Mouse (Mus musculus) hindbrain, embryonic 11.5 days (tissue): ENCODE data around the gene Crebzf. TPM values are rescaled to one million over a fixed set of nuclear protein-coding genes. Genes with fewer than 3 reads are reported as not detected.
A peak's percentile ranks its signal among the peaks of the same experiment; 100 is the strongest.

Experiments
- ATAC-seq: fragments of 200-750 bp; cut with Nextera tagmentation; 2 replicates; pipeline ENCODE4 v1.8.0; 2017; ENCODE audit warnings: mild to moderate bottlenecking, moderate TSS enrichment, moderate library complexity; ENCODE audit not compliant: low FRiP score
- DNase-seq: peaks from one replicate; pipeline ENCODE4 v3.0.0-alpha.2; 2015; ENCODE audit warnings: low spot score
- H3K27ac ChIP-seq: fragments of 300-500 bp; sonication (generic); 2 replicates; pipeline ENCODE4 v1.5.1; 2014; ENCODE audit warnings: mild to moderate bottlenecking, low read depth, low read length
- H3K27me3 ChIP-seq: fragments of 300-500 bp; sonication (generic); 2 replicates; pipeline ENCODE4 v1.6.1; 2014; ENCODE audit warnings: mild to moderate bottlenecking, low read length, moderate library complexity, mixed read lengths; ENCODE audit not compliant: control insufficient read depth, insufficient read depth
- H3K36me3 ChIP-seq: fragments of 300-500 bp; sonication (generic); 2 replicates; pipeline ENCODE4 v1.6.1; 2014; ENCODE audit warnings: mild to moderate bottlenecking, low read length, moderate library complexity, mixed read lengths; ENCODE audit not compliant: control insufficient read depth, insufficient read depth
- H3K4me1 ChIP-seq: fragments of 300-500 bp; sonication (generic); replicated peaks from 2 replicates; pipeline ENCODE4 v1.6.1; 2014; ENCODE audit warnings: low read length, mixed read lengths; ENCODE audit not compliant: control insufficient read depth, insufficient read depth
- H3K4me2 ChIP-seq: fragments of 300-500 bp; sonication (generic); replicated peaks from 2 replicates; pipeline ENCODE4 v1.6.1; 2014; ENCODE audit warnings: mild to moderate bottlenecking, low read depth, low read length
- H3K4me3 ChIP-seq: fragments of 300-500 bp; sonication (generic); 2 replicates; pipeline ENCODE4 v1.5.1; 2014; ENCODE audit warnings: low read depth, low read length
- H3K9ac ChIP-seq: fragments of 300-500 bp; sonication (generic); 2 replicates; pipeline ENCODE4 v1.6.1; 2014; ENCODE audit warnings: low read depth, low read length
- H3K9me3 ChIP-seq: fragments of 300-500 bp; sonication (generic); 2 replicates; pipeline ENCODE4 v1.6.1; 2016; ENCODE audit warnings: low read length; ENCODE audit not compliant: control insufficient read depth
- WGBS: fragments of 180-500 bp; shearing (Covaris S2); extraction: QIAGEN DNeasy Blood & Tissue Kit; methylation state at CpG from one replicate; pipeline ENCODE4 v1.1.7; 2014; 5-methylcytosine and 5-hydroxymethylcytosine counted together
- polyA plus RNA-seq: library from polyadenylated mRNA; unstranded; fragments of >200 nt; fragmentation: Nextera tagmentation; extraction: Ambion mirVana; gene quantifications from 2 replicates; pipeline ENCODE4 v1.2.1, GENCODE M21; 2014

Gene Crebzf
- polyA plus RNA-seq, 1 experiment from 2014 or later = 48.8 TPM

DNA sequence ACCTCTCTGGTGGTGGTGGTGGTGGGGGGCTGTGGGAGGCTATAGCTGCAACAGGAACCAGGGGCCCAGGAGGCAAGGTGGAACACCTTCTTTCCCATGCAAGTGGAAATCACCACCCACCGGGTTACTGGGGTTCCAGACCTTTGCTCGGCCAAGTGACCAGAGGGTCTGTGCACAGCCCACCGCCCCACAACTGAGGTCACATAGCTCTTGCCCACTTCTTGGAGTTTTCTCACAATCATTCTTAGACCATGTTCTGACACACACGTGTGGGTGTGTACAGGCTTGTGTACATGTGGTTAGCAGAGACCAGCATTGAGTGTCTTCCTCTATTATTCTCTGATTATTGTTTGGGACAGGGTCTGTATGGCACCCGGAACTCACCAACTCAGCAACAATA is 18.9 kb downstream of the Crebzf start:
- H3K36me3 ChIP-seq = no peaks in the 10 kb centered on the region
- H3K4me2 ChIP-seq = no peak overlapping the region
- no peaks in the 10 kb centered on the region for H3K9me3 ChIP-seq
- ATAC-seq = no peak
- no peak overlapping the region for H3K27ac ChIP-seq
- no peaks in the 10 kb centered on the region for H3K4me1 ChIP-seq
- no peak overlapping the region for H3K9ac ChIP-seq
- 94% methylated on average over 5 of the region's 5 CpGs for WGBS
- no peak for DNase-seq
- no peaks in the 10 kb centered on the region for H3K27me3 ChIP-seq
- H3K4me3 ChIP-seq = no peak overlapping the region

DNA sequence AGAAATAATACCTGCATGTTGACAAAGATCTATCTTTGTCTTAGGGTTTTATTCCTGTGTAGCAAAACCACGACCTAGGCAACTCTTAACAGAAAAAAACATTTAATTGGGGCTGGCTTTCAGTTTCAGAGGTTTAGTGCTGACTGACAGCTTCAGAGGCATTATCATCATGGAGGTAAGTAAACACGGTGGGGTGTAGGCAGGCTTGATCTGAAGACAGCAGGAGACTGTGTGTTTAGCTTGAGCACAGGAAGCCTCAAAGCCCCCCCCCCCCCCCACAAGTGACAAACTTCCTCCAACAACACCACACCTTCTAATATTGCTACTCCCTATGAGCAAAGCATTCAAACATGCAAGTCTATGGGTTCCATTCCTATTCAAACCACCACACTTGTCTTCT is 31.0 kb downstream of the Crebzf start:
- WGBS = 67% methylated on average over 2 of the region's 2 CpGs
- Histone ChIP-seq H3K9me3 (no peaks in the 10 kb centered on the region), H3K27me3 (no peaks in the 10 kb centered on the region), H3K9ac (no peak overlapping the region), H3K36me3 (no peaks in the 10 kb centered on the region), H3K4me3 (no peak overlapping the region), H3K4me1 (no peaks in the 10 kb centered on the region), H3K27ac (no peak overlapping the region), H3K4me2 (no peak overlapping the region)
- ATAC-seq (no peak), DNase-seq (no peak)

- Histone ChIP-seq H3K4me3 (peak within 1 kb of the TSS; percentile 50), H3K9ac (peak within 1 kb of the TSS; percentile 71), H3K4me1 (no peaks in the 10 kb centered on the region), H3K36me3 (no peaks in the 10 kb centered on the region), H3K9me3 (no peaks in the 10 kb centered on the region), H3K27ac (no peak within 1 kb of the TSS), H3K4me2 (peak within 1 kb of the TSS; percentile 52), H3K27me3 (no peaks in the 10 kb centered on the region)
- under 1% methylated on average over 36 of the region's 36 CpGs for WGBS
- DNase-seq (peak; percentile 99), ATAC-seq (peak; percentile 100)
These were observed 33.3 kb downstream of the Crebzf start, which contains the start of gene Tmem126b for GRCm38 (mm10) chr7:90475793-90476312. Gene Tmem126b (minus strand): TSS chr7:90476001.

GRCm38 (mm10) chr7:90476313-90477245 is 34.0 kb downstream of the Crebzf start, which contains the start of gene Dlg2:
Gene Dlg2 (plus strand): TSS chr7:90476672.
- under 1% methylated on average over 32 of the region's 32 CpGs for WGBS

DNA sequence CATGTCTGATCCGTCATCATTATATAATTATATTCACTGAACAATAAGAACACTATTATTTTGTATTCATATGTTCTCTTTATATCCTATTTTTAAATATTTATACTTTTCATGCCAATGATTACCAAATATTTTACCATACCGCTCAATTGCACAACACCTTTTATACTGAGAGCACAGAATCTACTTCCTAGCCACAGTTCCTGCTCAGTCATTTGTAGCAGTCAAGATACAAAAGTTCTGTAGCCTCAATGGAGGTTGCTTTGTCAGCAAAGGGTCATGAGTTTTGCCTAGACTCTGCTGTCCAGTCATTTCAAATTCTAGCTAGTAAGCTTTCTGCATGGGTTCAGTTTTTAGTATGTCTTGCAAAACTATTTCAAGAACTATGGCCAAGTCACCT is 40.1 kb downstream of the Crebzf start:
- ATAC-seq = no peak
- H3K4me2 ChIP-seq = no peak overlapping the region
- DNase-seq = no peak
- no peaks in the 10 kb centered on the region for H3K9me3 ChIP-seq
- no peaks in the 10 kb centered on the region for H3K36me3 ChIP-seq
- no peak overlapping the region for H3K27ac ChIP-seq
- no peaks in the 10 kb centered on the region for H3K4me1 ChIP-seq
- H3K9ac ChIP-seq = no peak overlapping the region
- WGBS = 90% methylated on average over 2 of the region's 2 CpGs
- no peaks in the 10 kb centered on the region for H3K27me3 ChIP-seq
- H3K4me3 ChIP-seq = no peak overlapping the region

More at GRCm38 (mm10) chr7:90476313-90477245, 34.0 kb downstream of the Crebzf start, which contains the start of gene Dlg2:
- Histone ChIP-seq H3K36me3 (no peaks in the 10 kb centered on the region), H3K27me3 (no peaks in the 10 kb centered on the region), H3K9ac (peak within 1 kb of the TSS; percentile 71), H3K4me1 (no peaks in the 10 kb centered on the region), H3K4me2 (peak within 1 kb of the TSS; percentile 52), H3K27ac (no peak within 1 kb of the TSS), H3K4me3 (peak within 1 kb of the TSS; percentile 50), H3K9me3 (no peaks in the 10 kb centered on the region)
- ATAC-seq (peak; percentile 88; the same call in 1 of the 2 replicates), DNase-seq (peak; percentile 34)

Other genes with a start within 250 kb of the Crebzf start
- gene Ccdc83, start 177.0 kb upstream of the Crebzf start, polyA plus RNA-seq = not detected in 2 replicates
- gene Sytl2, start 140.5 kb upstream of the Crebzf start, polyA plus RNA-seq = 2.8 and 5.0 TPM in 2 replicates
- 3.2 and 3.5 TPM in 2 replicates for gene Ccdc89, start 16.2 kb upstream of the Crebzf start, polyA plus RNA-seq
- gene Tmem126a, start 14.5 kb downstream of the Crebzf start, polyA plus RNA-seq = 120 and 122 TPM in 2 replicates
- gene Tmem126b, start 33.3 kb downstream of the Crebzf start, polyA plus RNA-seq = 42.7 and 42.9 TPM in 2 replicates
- gene Dlg2, start 33.9 kb downstream of the Crebzf start, polyA plus RNA-seq = 2.1 and 3.1 TPM in 2 replicates